Mouse (Mus musculus): ENCODE measurements around the gene Cdk7. TPM values are rescaled to one million over a fixed set of nuclear protein-coding genes. Genes with fewer than 3 reads are reported as not detected.

Gene Cdk7
- total RNA-seq, 2 experiments from 2014 or later: 42.2 to 42.3 TPM

Other genes with a start within 250 kb of the Cdk7 start
- gene Gtf2h2, start 238.4 kb downstream of the Cdk7 start, total RNA-seq (2021): 10 to 100 TPM; 32.7 to 35.0 TPM
- 1 to 10 TPM; 8.0 to 8.3 TPM for gene Ocln, start 178.2 kb downstream of the Cdk7 start, total RNA-seq (2021)
- 1 to 10 TPM; 1.4 to 1.8 TPM for gene Marveld2, start 114.0 kb downstream of the Cdk7 start, total RNA-seq (2021)
- 10 to 100 TPM; 75.2 to 80.4 TPM for gene Ak6, start 80.0 kb downstream of the Cdk7 start, total RNA-seq (2021)
- 10 to 100 TPM; 20.4 to 21.4 TPM for gene Rad17, start 79.9 kb downstream of the Cdk7 start, total RNA-seq (2021)
- 10 to 100 TPM; 15.4 to 19.5 TPM for gene Taf9, start 79.4 kb downstream of the Cdk7 start, total RNA-seq (2021)
- gene Ccdc125, start 61.2 kb downstream of the Cdk7 start, total RNA-seq (2021): 1 to 10 TPM; 3.9 to 4.3 TPM
- 100 to 1,000 TPM; 235 to 250 TPM for gene Mrps36, start 13.7 kb upstream of the Cdk7 start, total RNA-seq (2021)
- 1 to 10 TPM; 4.5 to 6.2 TPM for gene Cenph, start 45.0 kb upstream of the Cdk7 start, total RNA-seq (2021)
- 10 to 100 TPM; 25.6 to 35.0 TPM for gene Ccnb1, start 55.6 kb upstream of the Cdk7 start, total RNA-seq (2021)
- gene Slc30a5, start 102.5 kb upstream of the Cdk7 start, total RNA-seq (2021): 10 to 100 TPM; 47.4 to 47.5 TPM